Mouse (Mus musculus) liver, adult 2 months (tissue): ENCODE measurements around the gene Map6.

Source experiments
- CTCF ChIP-seq: fragments of 200-500 bp; IDR thresholded peaks from 2 replicates; pipeline ENCODE4 v1.5.1; 2011; ENCODE audit warnings: low read depth, low read length, control low read depth
- POLR2A ChIP-seq: fragments of 200-500 bp; IDR thresholded peaks from 2 replicates; pipeline ENCODE4 v1.6.1; 2011; ENCODE audit warnings: low read length, control low read depth; ENCODE audit not compliant: insufficient read depth; ENCODE audit errors: extremely low read depth

- TF ChIP-seq CTCF (peak; percentile 93), POLR2A (no peak)
Observed at GRCm38 (mm10) chr7:99332774-99333480, 65.7 kb downstream of the Map6 start.
